Mouse (Mus musculus) midbrain, embryonic 13.5 days (tissue): ENCODE measurements around the gene Clk1. TPM values are rescaled to one million over a fixed set of nuclear protein-coding genes. Genes with fewer than 3 reads are reported as not detected.
"Not testable (repeated sequence)": the region's sequence is repeated elsewhere in the genome, so short reads cannot be mapped to it uniquely, and the experiment has no call there.

Experiments
- ATAC-seq: fragments of 200-750 bp; cut with Nextera tagmentation; 2 replicates; pipeline ENCODE4 v1.8.0; 2017; ENCODE audit warnings: mild to moderate bottlenecking, moderate TSS enrichment, moderate library complexity
- H3K27ac ChIP-seq: fragments of 300-500 bp; sonication (generic); 2 replicates; pipeline ENCODE4 v1.5.1; 2015; ENCODE audit warnings: inconsistent platforms, mild to moderate bottlenecking, moderate library complexity
- H3K27me3 ChIP-seq: fragments of 300-500 bp; sonication (generic); 2 replicates; pipeline ENCODE4 v1.6.1; 2015; ENCODE audit warnings: mild to moderate bottlenecking, inconsistent platforms
- H3K36me3 ChIP-seq: fragments of 300-500 bp; sonication (generic); 2 replicates; pipeline ENCODE4 v1.6.1; 2015; ENCODE audit warnings: mild to moderate bottlenecking, inconsistent platforms
- H3K4me1 ChIP-seq: fragments of 300-500 bp; sonication (generic); replicated peaks from 2 replicates; pipeline ENCODE4 v1.6.1; 2015; ENCODE audit warnings: inconsistent platforms
- H3K4me2 ChIP-seq: fragments of 300-500 bp; sonication (generic); replicated peaks from 2 replicates; pipeline ENCODE4 v1.6.1; 2015; ENCODE audit warnings: moderate library complexity, mild to moderate bottlenecking, inconsistent platforms
- H3K4me3 ChIP-seq: fragments of 300-500 bp; sonication (generic); replicated peaks from 2 replicates; pipeline ENCODE4 v1.5.1; 2015; ENCODE audit warnings: mild to moderate bottlenecking, inconsistent platforms
- H3K9ac ChIP-seq: fragments of 300-500 bp; sonication (generic); replicated peaks from 2 replicates; pipeline ENCODE4 v1.6.1; 2015; ENCODE audit warnings: mild to moderate bottlenecking, inconsistent platforms
- H3K9me3 ChIP-seq: fragments of 300-500 bp; sonication (generic); 2 replicates; pipeline ENCODE4 v1.6.1; 2016; ENCODE audit warnings: mild to moderate bottlenecking, inconsistent platforms
- WGBS: fragments of 180-500 bp; shearing (Covaris S2); methylation state at CpG from one replicate; pipeline ENCODE4 v1.1.7; 2015; 5-methylcytosine and 5-hydroxymethylcytosine counted together
- polyA plus RNA-seq: library from polyadenylated mRNA; unstranded; fragments of >200 nt; fragmentation: Nextera tagmentation; extraction: Ambion mirVana; gene quantifications from 2 replicates; pipeline ENCODE4 v1.2.1, GENCODE M21; 2015

The Clk1 gene
- polyA plus RNA-seq, 1 experiment from 2014 or later: 171 TPM

- Histone ChIP-seq H3K27me3 (no peaks in the 10 kb centered on the region), H3K9me3 (no peaks in the 10 kb centered on the region), H3K9ac (no peak overlapping the region), H3K27ac (no peak overlapping the region), H3K36me3 (peaks cover 85% of the 10 kb centered on the region), H3K4me1 (no peaks in the 10 kb centered on the region), H3K4me3 (no peak overlapping the region), H3K4me2 (no peak overlapping the region)
- 93% methylated on average over 6 of the region's 6 CpGs for WGBS
- no peak for ATAC-seq
Observed at GRCm38 (mm10) chr1:58401396-58401795, 22.5 kb downstream of the Clk1 start.

GRCm38 (mm10) chr1:58397731-58398130 lies 26.1 kb downstream of the Clk1 start:
- WGBS: 98% methylated on average over 6 of the region's 6 CpGs
- no peak overlapping the region for H3K27ac ChIP-seq
- ATAC-seq: no peak
- H3K9me3 ChIP-seq: no peaks in the 10 kb centered on the region
- no peak overlapping the region for H3K4me3 ChIP-seq
- peaks cover 14% of the 10 kb centered on the region for H3K4me1 ChIP-seq
- peaks cover 79% of the 10 kb centered on the region for H3K36me3 ChIP-seq
- no peak overlapping the region for H3K4me2 ChIP-seq
- H3K27me3 ChIP-seq: no peaks in the 10 kb centered on the region
- H3K9ac ChIP-seq: no peak overlapping the region

GRCm38 (mm10) chr1:58396179-58396578 lies 27.7 kb downstream of the Clk1 start:
- Histone ChIP-seq H3K9ac (no peak overlapping the region), H3K27ac (no peak overlapping the region), H3K27me3 (no peaks in the 10 kb centered on the region), H3K4me3 (no peak overlapping the region), H3K36me3 (peaks cover 64% of the 10 kb centered on the region), H3K4me2 (no peak overlapping the region), H3K4me1 (peaks cover 23% of the 10 kb centered on the region), H3K9me3 (no peaks in the 10 kb centered on the region)
- WGBS: 97% methylated on average over 1 of the region's 1 CpGs
- ATAC-seq: no peak

GRCm38 (mm10) chr1:58395341-58395740 lies 28.5 kb downstream of the Clk1 start:
- WGBS: 91% methylated on average over 3 of the region's 3 CpGs
- no peak overlapping the region for H3K27ac ChIP-seq
- H3K27me3 ChIP-seq: no peaks in the 10 kb centered on the region
- peaks cover 56% of the 10 kb centered on the region for H3K36me3 ChIP-seq
- no peaks in the 10 kb centered on the region for H3K9me3 ChIP-seq
- no peak overlapping the region for H3K4me3 ChIP-seq
- H3K9ac ChIP-seq: no peak overlapping the region
- H3K4me1 ChIP-seq: peaks cover 27% of the 10 kb centered on the region
- no peak for ATAC-seq
- H3K4me2 ChIP-seq: no peak overlapping the region

- H3K27me3 ChIP-seq: no peaks in the 10 kb centered on the region
- peaks cover 27% of the 10 kb centered on the region for H3K4me1 ChIP-seq
- WGBS: under 1% methylated on average over 71 of the region's 90 CpGs
- H3K4me3 ChIP-seq: peak overlapping the region; percentile 95
- no peaks in the 10 kb centered on the region for H3K9me3 ChIP-seq
- H3K36me3 ChIP-seq: peaks cover 40% of the 10 kb centered on the region
- peak overlapping the region; percentile 99 for H3K27ac ChIP-seq
- ATAC-seq: peak; percentile 70
- peak overlapping the region; percentile 97 for H3K9ac ChIP-seq
- H3K4me2 ChIP-seq: peak overlapping the region; percentile 88
Observed at GRCm38 (mm10) chr1:58393284-58394195, 30.3 kb downstream of the Clk1 start.

- WGBS: under 1% methylated on average over 53 of the region's 61 CpGs
Observed at GRCm38 (mm10) chr1:58392652-58393283, 31.1 kb downstream of the Clk1 start, which contains the start of gene Bzw1. Gene Bzw1 (plus strand): TSS chr1:58392898.

GRCm38 (mm10) chr1:58392268-58392651 lies 31.6 kb downstream of the Clk1 start:
- peak overlapping the region; percentile 88 for H3K4me2 ChIP-seq
- WGBS: under 1% methylated on average over 16 of the region's 16 CpGs
- H3K9me3 ChIP-seq: no peaks in the 10 kb centered on the region
- ATAC-seq: no peak; the same call in 1 of the 2 replicates
- H3K27ac ChIP-seq: peak overlapping the region; percentile 99
- H3K9ac ChIP-seq: peak overlapping the region; percentile 97
- peak overlapping the region; percentile 95 for H3K4me3 ChIP-seq
- peaks cover 27% of the 10 kb centered on the region for H3K4me1 ChIP-seq
- H3K36me3 ChIP-seq: peaks cover 27% of the 10 kb centered on the region
- H3K27me3 ChIP-seq: no peaks in the 10 kb centered on the region

More at GRCm38 (mm10) chr1:58392652-58393283, 31.1 kb downstream of the Clk1 start, which contains the start of gene Bzw1:
- Histone ChIP-seq H3K27me3 (no peaks in the 10 kb centered on the region), H3K4me2 (peak within 1 kb of the TSS; percentile 88), H3K9me3 (no peaks in the 10 kb centered on the region), H3K27ac (peak within 1 kb of the TSS; percentile 99), H3K4me1 (peaks cover 27% of the 10 kb centered on the region), H3K4me3 (peak within 1 kb of the TSS; percentile 95), H3K36me3 (peaks cover 32% of the 10 kb centered on the region), H3K9ac (peak within 1 kb of the TSS; percentile 97)
- ATAC-seq: peak; percentile 98

- Histone ChIP-seq H3K9me3 (no peaks in the 10 kb centered on the region), H3K27me3 (no peaks in the 10 kb centered on the region), H3K9ac (peak overlapping the region; percentile 97), H3K4me3 (peak overlapping the region; percentile 95), H3K4me2 (peak overlapping the region; percentile 88), H3K4me1 (peaks cover 27% of the 10 kb centered on the region), H3K36me3 (peaks cover 21% of the 10 kb centered on the region), H3K27ac (peak overlapping the region; percentile 99)
- 43% methylated on average over 19 of the region's 19 CpGs for WGBS
- ATAC-seq: no peak
Observed at GRCm38 (mm10) chr1:58391421-58392267, 32.2 kb downstream of the Clk1 start.

- Histone ChIP-seq H3K9ac (no peak overlapping the region), H3K4me3 (no peak overlapping the region), H3K4me1 (no peaks in the 10 kb centered on the region), H3K9me3 (no peaks in the 10 kb centered on the region), H3K27ac (no peak overlapping the region), H3K27me3 (no peaks in the 10 kb centered on the region), H3K4me2 (no peak overlapping the region), H3K36me3 (no peaks in the 10 kb centered on the region)
- no peak for ATAC-seq
- 76% methylated on average over 5 of the region's 5 CpGs for WGBS
Observed at GRCm38 (mm10) chr1:58382586-58383281, 41.1 kb downstream of the Clk1 start.

- 79% methylated on average over 3 of the region's 3 CpGs for WGBS
- no peaks in the 10 kb centered on the region for H3K36me3 ChIP-seq
- no peaks in the 10 kb centered on the region for H3K4me1 ChIP-seq
- H3K4me2 ChIP-seq: no peak overlapping the region
- H3K27me3 ChIP-seq: no peaks in the 10 kb centered on the region
- H3K9ac ChIP-seq: no peak overlapping the region
- no peak for ATAC-seq
- no peak overlapping the region for H3K27ac ChIP-seq
- no peak overlapping the region for H3K4me3 ChIP-seq
- no peaks in the 10 kb centered on the region for H3K9me3 ChIP-seq
Observed at GRCm38 (mm10) chr1:58375574-58376147, 48.2 kb downstream of the Clk1 start.

- not testable (repeated sequence) for H3K4me2 ChIP-seq, H3K9me3 ChIP-seq, H3K27me3 ChIP-seq, ATAC-seq, H3K4me3 ChIP-seq, H3K36me3 ChIP-seq, H3K27ac ChIP-seq, H3K4me1 ChIP-seq, H3K9ac ChIP-seq
- 78% methylated on average over 2 of the region's 2 CpGs for WGBS
Observed at GRCm38 (mm10) chr1:58374266-58374665, 49.6 kb downstream of the Clk1 start.
